Mouse (Mus musculus) liver, embryonic 14.5 days (tissue): ENCODE data around the gene Gtf2ird2. TPM values are rescaled to one million over a fixed set of nuclear protein-coding genes. Genes with fewer than 3 reads are reported as not detected.

Source experiments
- ATAC-seq: fragments of 200-750 bp; cut with Nextera tagmentation; 2 replicates; pipeline ENCODE4 v1.8.0; 2017; ENCODE audit warnings: moderate number of reproducible peaks, mild to moderate bottlenecking, moderate library complexity; ENCODE audit not compliant: insufficient read depth
- DNase-seq, 3 experiments: peaks; one replicate each; pipeline ENCODE4 v3.0.0-alpha.2; 2012 to 2013; ENCODE audit warnings: low read depth in 3 of 3, low spot score in 3 of 3
- H3K27ac ChIP-seq: fragments of 300-500 bp; sonication (generic); 2 replicates; pipeline ENCODE4 v1.5.1; 2014; ENCODE audit warnings: moderate library complexity, mild to moderate bottlenecking, control low read depth, inconsistent platforms
- H3K27me3 ChIP-seq: fragments of 300-500 bp; sonication (generic); 2 replicates; pipeline ENCODE4 v1.6.1; 2014; ENCODE audit warnings: mild to moderate bottlenecking, low read length, moderate library complexity; ENCODE audit not compliant: control insufficient read depth, insufficient read depth
- H3K36me3 ChIP-seq: fragments of 300-500 bp; sonication (generic); replicated peaks from 2 replicates; pipeline ENCODE4 v1.6.1; 2014; ENCODE audit warnings: low read depth; ENCODE audit not compliant: control insufficient read depth, insufficient read depth
- H3K4me1 ChIP-seq, 2 experiments: fragments of 200-500 bp in 1 of 2; fragments of 300-500 bp in 1 of 2; sonication (generic) in 1 of 2; replicated peaks; 2 replicates each; pipeline ENCODE4 v1.6.1; 2012 to 2014; ENCODE audit warnings: antibody characterized with exemption in 1 of 2, inconsistent platforms in 1 of 2, low read length in 1 of 2; ENCODE audit not compliant: control insufficient read depth in 2 of 2, insufficient read depth in 2 of 2
- H3K4me2 ChIP-seq: fragments of 300-500 bp; sonication (generic); 2 replicates; pipeline ENCODE4 v1.6.1; 2014; ENCODE audit warnings: low read depth, mild to moderate bottlenecking, control low read depth, moderate library complexity
- H3K4me3 ChIP-seq, 2 experiments: fragments of 200-500 bp in 1 of 2; fragments of 300-500 bp in 1 of 2; sonication (generic) in 1 of 2; 2 replicates each; pipeline ENCODE4 v1.5.1; 2012 to 2014; ENCODE audit warnings: low read depth in 2 of 2, low read length in 2 of 2, mild to moderate bottlenecking in 2 of 2, control low read depth in 1 of 2, inconsistent platforms in 1 of 2, moderate library complexity in 1 of 2; ENCODE audit not compliant: insufficient read depth in 1 of 2
- H3K9ac ChIP-seq: fragments of 300-500 bp; sonication (generic); replicated peaks from 2 replicates; pipeline ENCODE4 v1.6.1; 2014; ENCODE audit warnings: mild to moderate bottlenecking, control low read depth, moderate library complexity
- H3K9me3 ChIP-seq: fragments of 300-500 bp; sonication (generic); 2 replicates; pipeline ENCODE4 v1.6.1; 2016; ENCODE audit warnings: low read length, mixed read lengths; ENCODE audit not compliant: control insufficient read depth
- CTCF ChIP-seq: IDR thresholded peaks from 2 replicates; pipeline ENCODE4 v1.5.1; 2016; ENCODE audit warnings: antibody characterized with exemption, low read depth, control low read depth
- EP300 ChIP-seq: IDR thresholded peaks from 2 replicates; pipeline ENCODE4 v1.6.1; 2016; ENCODE audit warnings: antibody characterized with exemption, low read depth
- WGBS: fragments of 180-500 bp; shearing (Covaris S2); extraction: QIAGEN DNeasy Blood & Tissue Kit; methylation state at CpG from one replicate; pipeline ENCODE4 v1.1.7; 2014; ENCODE audit not compliant: insufficient replicate concordance; 5-methylcytosine and 5-hydroxymethylcytosine counted together
- polyA plus RNA-seq, 2 experiments: library from polyadenylated mRNA; depleted of rRNA in 1 of 2; stranded (reverse) in 1 of 2; unstranded in 1 of 2; fragments of >200 nt; fragmentation: Nextera tagmentation in 1 of 2; extraction: Ambion mirVana in 1 of 2; gene quantifications; 2 replicates each; pipeline versions ENCODE4 v1.2.1 to v1.2.3; 2012 to 2014

Gtf2ird2 gene
- polyA plus RNA-seq, 2 experiments, result 1.2 to 2.0 TPM

DNA sequence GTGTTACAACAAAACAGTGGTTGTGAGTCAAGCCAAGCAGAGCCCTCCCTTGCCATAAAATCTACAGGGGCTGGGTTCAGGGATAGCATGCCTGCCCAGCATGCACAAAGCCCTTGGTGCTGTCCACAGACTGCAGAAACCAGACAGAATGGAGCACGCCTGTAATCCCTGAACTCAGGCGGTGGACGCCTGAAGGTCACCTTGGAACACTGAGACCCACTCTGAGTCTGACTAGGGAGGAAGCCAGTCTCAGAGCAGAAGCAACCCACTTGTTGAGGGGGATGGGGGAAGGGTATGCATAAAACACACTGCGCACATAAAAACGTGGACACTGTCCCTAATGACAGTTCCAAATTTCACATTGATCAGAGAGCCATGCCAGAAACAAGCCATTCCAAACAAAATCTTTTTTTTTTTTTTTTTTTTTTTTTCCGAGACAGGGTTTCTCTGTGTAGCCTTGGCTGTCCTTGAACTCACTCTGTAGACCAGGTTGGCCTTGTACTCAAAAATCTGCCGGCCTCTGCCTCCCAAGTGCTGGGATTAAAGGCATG lies 27.8 kb upstream of the Gtf2ird2 start:
- ATAC-seq (no peak), DNase-seq (no peak)
- TF ChIP-seq CTCF (no peak), EP300 (no peak)
- 77% methylated on average over 7 of the region's 7 CpGs for WGBS
- Histone ChIP-seq H3K4me3 (no peak overlapping the region), H3K27me3 (no peaks in the 10 kb centered on the region), H3K4me1 (no peaks in the 10 kb centered on the region), H3K9ac (no peak overlapping the region), H3K27ac (no peak overlapping the region), H3K36me3 (peaks cover 3% of the 10 kb centered on the region), H3K4me2 (no peak overlapping the region), H3K9me3 (no peaks in the 10 kb centered on the region)

DNA sequence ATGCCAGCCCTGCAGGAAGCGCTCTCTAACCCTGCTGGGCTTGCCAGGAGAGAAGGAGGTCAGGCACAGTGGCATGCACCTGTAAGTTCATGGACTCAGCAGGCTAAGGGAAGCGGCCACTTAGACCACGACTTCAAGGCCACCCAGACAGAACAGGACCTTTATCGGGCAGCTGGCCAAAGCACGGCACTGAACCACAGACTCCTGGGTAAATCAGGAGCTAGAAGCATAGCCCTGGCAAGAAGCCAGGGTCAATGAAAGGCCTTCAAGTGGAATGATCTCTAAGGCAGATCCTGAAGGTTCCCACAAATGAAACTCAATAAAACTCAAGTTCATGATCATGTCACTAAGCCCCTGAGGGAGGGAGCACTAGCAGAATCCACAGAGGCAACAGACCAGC lies 19.1 kb upstream of the Gtf2ird2 start:
- peaks cover 3% of the 10 kb centered on the region for H3K36me3 ChIP-seq
- H3K27me3 ChIP-seq, result no peaks in the 10 kb centered on the region

DNA sequence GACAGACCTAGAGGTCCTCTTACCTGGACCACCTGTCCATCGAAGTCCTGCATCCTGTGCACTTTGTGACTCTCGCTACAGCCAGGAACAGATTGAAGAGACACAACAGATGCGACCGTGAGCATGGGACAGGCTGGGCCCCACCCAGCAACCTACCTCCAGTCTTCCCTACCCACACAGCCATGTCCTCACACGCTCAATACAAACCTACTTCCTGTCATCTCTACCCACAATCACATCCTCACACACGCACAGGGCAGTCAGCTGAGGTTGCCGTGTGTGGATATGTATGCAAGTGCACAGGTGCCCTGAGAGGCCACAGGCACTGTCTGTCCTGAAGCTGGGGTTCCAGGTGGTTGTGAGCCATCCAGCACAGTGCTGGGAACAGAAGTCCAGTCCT lies 17.2 kb upstream of the Gtf2ird2 start:
- H3K4me2 ChIP-seq, result no peak overlapping the region
- H3K9me3 ChIP-seq, result no peaks in the 10 kb centered on the region
- H3K4me1 ChIP-seq, result no peaks in the 10 kb centered on the region
- H3K9ac ChIP-seq, result no peak overlapping the region
- no peaks in the 10 kb centered on the region for H3K27me3 ChIP-seq
- ATAC-seq (no peak), DNase-seq (no peak)
- no peak overlapping the region for H3K27ac ChIP-seq
- WGBS, result 67% methylated on average over 7 of the region's 7 CpGs
- no peak for TF ChIP-seq EP300
- no peak for TF ChIP-seq CTCF
- no peaks in the 10 kb centered on the region; the same call in none of the 2 replicates for H3K36me3 ChIP-seq
- H3K4me3 ChIP-seq, result no peak overlapping the region

More for the DNA sequence above, 19.1 kb upstream of the Gtf2ird2 start:
- H3K9me3 ChIP-seq, result no peaks in the 10 kb centered on the region
- no peak overlapping the region for H3K4me2 ChIP-seq
- no peaks in the 10 kb centered on the region for H3K4me1 ChIP-seq
- no peak for DNase-seq
- WGBS, result 77% methylated on average over 5 of the region's 5 CpGs
- TF ChIP-seq EP300 (no peak), CTCF (no peak)
- no peak for ATAC-seq
- H3K4me3 ChIP-seq, result no peak overlapping the region
- H3K27ac ChIP-seq, result no peak overlapping the region
- no peak overlapping the region for H3K9ac ChIP-seq

DNA sequence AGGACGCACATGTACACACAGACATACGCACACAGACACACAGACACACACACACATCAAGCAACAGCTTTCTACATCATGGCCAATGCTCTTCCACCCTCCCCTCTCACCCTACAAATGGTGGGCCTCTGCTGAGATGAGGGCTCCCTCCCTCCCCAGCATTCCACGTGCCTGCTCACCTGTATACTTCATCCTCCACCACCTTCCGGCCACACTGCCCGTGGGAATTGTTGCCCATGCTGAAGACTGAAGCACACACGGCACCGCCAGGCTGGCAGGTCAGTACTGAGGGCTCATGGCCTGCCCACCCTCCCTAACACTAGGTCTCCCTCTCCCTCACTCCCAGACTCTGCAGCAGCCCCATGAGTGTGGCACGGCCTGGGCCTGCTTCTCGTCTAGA lies 15.8 kb upstream of the Gtf2ird2 start:
- TF ChIP-seq EP300, result no peak
- ATAC-seq (no peak), DNase-seq (no peak)
- H3K9ac ChIP-seq, result no peak overlapping the region
- H3K27ac ChIP-seq, result no peak overlapping the region
- no peak overlapping the region for H3K4me3 ChIP-seq
- no peaks in the 10 kb centered on the region for H3K4me1 ChIP-seq
- no peak overlapping the region for H3K4me2 ChIP-seq
- 86% methylated on average over 9 of the region's 9 CpGs for WGBS
- H3K27me3 ChIP-seq, result no peaks in the 10 kb centered on the region
- H3K9me3 ChIP-seq, result no peaks in the 10 kb centered on the region
- no peaks in the 10 kb centered on the region; the same call in none of the 2 replicates for H3K36me3 ChIP-seq

DNA sequence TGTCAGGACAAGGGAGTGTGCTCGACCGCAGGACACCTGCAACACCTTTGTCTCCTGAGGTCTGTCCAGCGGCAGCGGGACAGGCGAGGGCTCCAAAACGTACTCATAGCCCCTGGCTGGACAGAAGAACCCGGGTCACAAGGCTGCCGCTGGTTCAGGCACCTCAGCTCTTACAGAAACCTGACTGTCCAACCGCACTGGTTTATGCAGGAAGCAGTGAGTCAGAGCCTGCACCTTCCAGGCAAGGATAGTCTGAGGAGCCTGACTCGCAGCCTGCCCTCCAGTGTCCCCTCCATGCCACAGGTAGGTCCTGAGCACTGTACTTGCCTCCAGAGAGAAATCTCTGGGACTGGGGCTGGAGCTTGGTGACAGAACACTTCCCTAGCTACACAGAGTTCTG lies 14.6 kb upstream of the Gtf2ird2 start:
- ATAC-seq, result no peak

More for the DNA sequence above, 14.6 kb upstream of the Gtf2ird2 start:
- Histone ChIP-seq H3K4me2 (no peak overlapping the region), H3K27ac (no peak overlapping the region), H3K9ac (no peak overlapping the region), H3K4me3 (no peak overlapping the region), H3K27me3 (no peaks in the 10 kb centered on the region), H3K36me3 (no peaks in the 10 kb centered on the region; the same call in none of the 2 replicates), H3K4me1 (no peaks in the 10 kb centered on the region), H3K9me3 (no peaks in the 10 kb centered on the region)
- DNase-seq, result no peak
- no peak for TF ChIP-seq CTCF
- TF ChIP-seq EP300, result no peak
- WGBS, result 90% methylated on average over 10 of the region's 10 CpGs
